Mouse (Mus musculus): Measurements from ENCODE around the gene Lmo7.

DNA sequence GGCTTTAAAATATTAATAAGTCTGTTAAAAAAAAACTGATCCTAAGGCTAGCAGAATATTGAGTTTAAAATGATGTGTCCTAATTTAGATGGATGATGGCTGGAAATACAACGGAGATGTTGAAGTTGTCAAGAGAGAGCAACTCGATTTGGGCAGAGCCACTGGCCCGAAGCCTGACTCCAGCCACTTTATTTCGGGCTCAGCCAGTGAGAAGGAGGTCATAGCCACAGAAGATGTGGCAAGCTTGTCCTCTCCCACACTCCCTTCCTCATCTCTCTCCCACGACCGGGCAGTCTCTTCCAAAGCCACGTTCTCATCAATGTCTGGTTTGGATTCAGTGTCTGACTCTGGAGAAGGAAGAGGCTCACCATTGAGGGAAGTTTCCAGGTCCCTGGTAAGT is 172.2 kb downstream of the Lmo7 start:
- TF ChIP-seq TAL1 (IDR thresholded peaks at IDR 0.05; ENCODE audit: low read length) (no peak), GATA1 (IDR thresholded peaks at IDR 0.05; ENCODE audit: low read length) (no peak)

All from erythroblast, embryonic 14.5 days (primary cell).